Mouse (Mus musculus) spleen, postnatal 10 days (tissue): ENCODE data around the gene Midn.

Experiments
- DNase-seq, 2 experiments: peaks; one replicate each; pipeline ENCODE4 v3.0.0; 2021 to 2022; ENCODE audit warnings: low spot score in 2 of 2

The Midn gene

DNA sequence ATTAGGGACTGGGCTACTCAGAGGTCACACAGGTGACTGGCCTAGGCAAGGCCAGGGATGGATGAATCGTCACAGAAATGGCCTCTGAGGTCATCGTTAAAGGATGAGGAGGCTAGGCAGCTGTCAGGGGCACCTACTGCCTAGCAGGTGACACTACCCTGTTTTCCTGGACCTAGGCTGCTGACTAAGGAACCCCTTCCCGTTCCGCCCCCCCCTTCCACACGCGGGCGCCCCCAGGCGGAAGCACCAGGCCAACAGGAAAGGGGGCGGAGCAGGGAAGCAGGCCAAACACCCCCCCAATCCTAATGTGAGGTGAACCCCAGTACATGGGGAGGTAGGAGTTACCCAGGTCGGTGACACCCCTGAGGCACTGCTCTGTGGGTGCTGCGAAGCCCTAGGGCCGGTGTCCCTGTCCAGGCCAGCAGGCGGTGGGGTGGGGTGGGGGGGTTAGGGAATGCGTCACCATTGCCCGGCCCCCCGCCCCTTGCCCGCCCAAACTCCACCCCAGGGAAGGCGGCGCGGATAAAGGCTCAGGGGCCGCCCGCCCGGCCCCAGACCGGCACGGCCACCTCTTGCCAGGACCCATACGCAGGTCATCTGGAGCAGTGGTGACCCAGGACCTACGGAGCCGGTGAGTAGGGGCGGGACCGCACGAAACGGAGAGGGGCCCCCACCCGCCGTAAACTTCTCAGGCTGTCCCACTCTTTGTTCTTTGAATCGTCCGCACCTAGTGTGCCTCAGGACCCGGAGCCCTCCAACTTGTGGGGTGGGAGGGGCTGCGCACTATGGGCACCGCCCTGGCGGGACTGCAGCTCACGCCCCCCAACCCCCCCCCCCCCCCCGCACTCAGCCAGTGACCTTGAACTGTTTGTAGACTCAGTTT, at the start of gene Midn:
Gene Midn, plus strand, starts transcription at position 554 of the 883 bp plus-strand sequence.
- peak; percentile 71 to 74 for DNase-seq

DNA sequence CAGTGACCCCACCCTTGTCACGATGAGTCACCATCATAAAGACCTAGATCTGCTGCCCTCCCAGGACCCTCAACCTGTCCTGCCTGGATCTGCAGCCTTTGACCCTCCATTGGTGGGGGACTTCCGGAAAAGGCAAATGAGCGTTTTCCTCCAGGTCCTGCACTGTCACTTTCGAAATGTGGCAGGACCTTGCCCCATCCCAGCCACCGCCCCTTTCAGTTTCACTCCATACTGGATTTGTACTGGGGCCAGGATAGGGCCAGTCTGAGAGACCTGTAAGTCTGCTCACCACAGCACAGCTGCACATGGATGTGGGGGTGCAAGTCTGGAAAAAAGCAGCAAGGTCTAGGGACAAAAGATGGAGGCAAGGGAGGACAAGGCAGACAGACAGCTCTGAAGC, 49.4 kb upstream of the Midn start:
- DNase-seq = no peak

DNA sequence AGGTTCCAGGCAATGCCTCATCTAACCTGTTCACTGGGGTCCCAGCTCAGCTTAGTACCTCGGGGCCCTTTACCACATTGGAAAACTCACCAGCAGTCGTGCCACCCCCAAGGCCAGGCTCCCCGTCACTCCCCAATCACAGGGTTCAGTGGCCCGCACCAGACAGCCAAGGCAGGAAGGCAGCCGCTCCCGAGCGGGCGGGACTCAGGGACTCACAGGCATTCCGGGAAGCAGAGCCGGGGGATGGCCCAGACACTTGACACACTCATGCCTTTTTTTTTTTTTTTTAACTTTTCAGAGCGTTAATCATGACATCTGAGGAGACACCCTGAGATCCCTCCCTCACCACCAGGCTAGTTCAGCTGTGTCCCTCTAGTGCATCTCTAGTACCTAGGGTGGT, 47.1 kb upstream of the Midn start:
- no peak for DNase-seq

DNA sequence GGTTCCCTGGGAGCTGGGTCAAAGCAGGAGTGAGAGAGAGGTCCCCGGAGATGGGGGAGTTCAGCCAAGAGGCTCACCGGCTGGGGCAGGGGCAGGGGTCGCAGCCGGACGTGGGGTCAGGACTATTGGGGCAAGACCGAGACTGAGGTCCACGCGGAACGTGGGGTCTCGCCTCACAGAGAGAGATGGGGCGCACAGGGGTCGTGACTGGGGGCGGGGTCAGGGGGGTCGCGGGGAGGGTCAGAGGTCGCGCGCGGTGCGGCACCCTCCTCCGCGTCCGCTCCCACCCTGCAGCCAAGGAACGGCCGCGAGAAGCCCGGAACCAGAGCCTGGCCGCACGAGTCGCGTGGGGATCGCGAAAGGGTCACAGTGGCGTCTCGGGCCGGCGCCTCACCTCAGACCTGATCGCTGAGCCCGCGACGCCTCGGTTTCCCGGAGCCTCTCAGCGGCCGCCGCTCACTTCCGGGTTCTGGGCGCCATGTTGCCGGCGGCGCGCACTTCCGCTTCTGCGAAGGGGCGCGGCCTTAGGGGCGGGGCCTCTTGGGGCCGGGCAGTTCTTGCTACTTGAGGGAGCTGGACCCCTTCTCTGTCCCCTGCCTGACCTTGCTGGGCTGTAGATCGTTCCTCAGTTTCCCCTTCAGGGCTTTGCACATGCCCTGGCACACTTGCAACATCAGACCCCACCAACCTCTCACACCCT, 45.7 kb upstream of the Midn start:
- peak; percentile 89 to 94 for DNase-seq

DNA sequence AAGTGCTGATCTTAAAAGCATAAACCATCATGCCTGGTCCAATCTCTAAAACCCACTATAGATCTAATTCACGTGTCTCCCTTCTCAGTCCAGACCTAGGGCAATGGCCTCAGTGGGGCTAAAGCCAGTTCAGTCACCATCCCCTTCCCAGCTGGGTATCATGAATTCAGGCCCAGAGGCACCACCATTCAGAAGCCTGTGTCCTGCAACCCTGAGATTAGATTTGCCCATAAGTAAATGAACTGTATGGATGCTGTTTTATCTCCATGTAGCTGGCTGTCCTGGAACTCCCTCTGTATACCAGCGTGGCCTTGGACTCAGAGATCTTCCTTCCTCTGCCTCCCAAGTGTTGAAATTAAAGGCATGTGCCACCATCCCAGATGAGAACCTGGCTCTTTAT, 45.0 kb upstream of the Midn start:
- no peak for DNase-seq

DNA sequence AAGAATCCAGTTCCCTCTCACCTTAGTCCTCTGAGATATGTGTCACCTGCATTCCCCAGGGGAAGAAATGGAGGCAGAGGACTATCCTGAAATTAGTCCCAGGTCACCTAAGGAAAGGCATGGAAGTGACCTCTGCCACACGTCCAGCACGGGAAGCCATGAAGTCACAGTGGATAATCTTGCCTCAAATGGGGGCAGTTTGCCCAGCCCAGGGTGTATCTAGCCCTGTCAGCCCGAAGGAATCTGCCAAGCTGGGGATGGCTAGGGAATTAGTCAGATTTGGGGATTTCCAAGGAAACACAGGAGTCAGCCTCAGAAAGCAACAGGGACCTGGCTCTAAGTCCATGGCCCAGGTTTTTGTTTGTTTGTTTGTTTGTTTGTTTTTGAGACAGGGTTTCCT, 43.9 kb upstream of the Midn start:
- no peak for DNase-seq

DNA sequence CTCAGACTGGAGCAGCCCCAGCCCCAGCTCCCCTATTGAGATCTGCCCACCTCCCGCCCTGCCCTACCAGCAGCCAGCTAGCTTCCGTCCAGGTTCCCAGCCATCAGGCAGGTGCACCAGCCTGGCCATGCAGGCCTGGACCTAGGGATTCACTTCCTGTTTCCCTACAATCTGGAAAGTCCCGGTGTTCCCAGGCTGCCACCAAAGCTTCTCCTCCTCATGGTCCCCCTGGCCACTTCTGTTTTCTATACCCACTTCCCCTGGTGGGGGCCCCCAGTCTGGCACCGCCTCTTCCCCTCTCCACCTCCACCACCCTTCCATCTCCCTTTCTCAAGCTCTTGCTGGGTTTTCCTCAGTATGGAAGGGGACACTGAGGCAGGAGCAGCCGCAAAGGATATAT, 42.6 kb upstream of the Midn start, which contains the start of gene Sbno2:
Gene Sbno2, minus strand, starts transcription at position 112 of the 400 bp plus-strand sequence.
- DNase-seq = peak in 1 of 2 experiments; percentile 59

DNA sequence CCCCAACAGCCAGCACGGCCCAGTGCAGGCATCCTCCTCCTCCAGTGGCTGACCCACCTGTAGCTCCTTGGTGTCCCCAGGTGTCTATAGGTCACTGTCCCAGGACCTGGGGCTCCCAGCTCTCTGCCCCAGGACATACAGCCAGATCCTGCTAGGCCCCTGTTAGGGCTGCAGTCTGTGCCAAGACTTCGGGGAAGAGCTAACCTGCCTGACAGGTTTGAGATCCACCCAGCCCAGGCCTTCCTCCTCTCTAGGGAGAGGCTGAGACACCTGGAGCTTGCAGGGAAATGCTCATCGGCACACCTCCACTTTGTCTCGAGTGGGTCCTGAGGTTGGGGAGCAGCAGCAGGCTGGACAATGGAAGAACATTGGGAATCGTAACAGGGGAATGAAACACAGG, 42.1 kb upstream of the Midn start:
- DNase-seq = no peak

DNA sequence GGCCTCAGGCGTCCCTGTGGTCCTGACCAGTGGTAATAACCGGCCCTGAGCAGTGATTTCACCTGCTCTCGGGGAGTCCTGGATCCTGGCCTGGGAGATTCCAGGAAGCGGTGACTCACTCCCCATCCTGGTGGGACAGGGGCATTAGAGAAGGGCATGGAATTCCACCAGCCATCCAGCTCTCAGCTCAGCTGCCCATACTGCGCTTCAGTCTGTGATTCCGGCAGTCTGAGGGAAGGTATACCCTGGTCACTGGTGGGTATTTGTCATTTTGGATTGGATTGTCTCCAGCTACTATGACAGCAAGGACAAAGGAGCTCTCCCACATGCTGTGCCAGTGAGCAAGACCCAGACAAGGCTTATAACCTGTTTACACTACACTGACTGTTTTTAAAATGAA, 40.4 kb upstream of the Midn start:
- no peak for DNase-seq

DNA sequence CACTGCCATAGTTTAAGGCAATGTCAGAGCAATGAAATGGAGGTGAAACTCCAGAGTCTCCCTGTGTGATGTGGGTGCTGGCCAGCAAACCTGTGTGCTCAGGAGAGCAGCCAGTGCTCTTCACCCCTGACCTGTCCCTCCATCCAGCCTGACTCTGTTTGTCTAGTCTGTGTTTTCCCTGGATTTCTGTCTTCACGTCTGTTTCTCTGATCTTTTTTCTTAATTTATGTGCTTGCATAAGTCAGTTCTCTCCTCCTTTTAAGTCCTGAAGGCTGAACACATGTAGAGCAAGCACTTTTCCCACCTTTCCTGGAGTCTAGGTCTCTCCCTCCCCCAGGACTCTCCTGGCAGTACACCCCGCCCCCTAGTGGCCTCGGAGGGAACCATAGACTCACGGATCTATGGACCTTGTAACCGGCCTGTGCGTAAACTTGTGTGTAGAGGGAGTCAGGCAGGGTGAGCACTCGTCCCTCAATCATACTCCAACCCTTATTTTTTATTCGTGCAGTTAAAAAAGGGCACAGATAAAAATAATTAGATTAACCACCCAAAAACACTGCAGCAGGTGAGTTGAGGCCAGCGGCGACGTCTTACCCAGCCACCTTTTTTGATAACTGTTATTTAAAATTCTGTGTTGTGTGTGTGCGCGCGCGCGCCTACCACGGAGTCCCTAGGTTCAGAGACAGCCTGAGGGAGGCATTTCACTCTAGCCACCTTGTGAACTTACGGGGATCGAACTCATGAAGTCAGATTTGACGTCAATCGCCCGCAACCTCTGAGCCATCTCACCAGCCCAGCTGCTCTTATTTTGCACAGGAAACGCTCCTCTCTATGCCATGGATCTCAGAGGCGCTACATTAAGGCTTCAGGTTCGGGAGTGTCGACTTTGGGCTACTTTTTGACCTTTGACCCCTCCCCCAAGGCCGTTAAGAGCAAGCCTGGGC, 33.5 kb upstream of the Midn start:
- peak; percentile 93 to 96 for DNase-seq

DNA sequence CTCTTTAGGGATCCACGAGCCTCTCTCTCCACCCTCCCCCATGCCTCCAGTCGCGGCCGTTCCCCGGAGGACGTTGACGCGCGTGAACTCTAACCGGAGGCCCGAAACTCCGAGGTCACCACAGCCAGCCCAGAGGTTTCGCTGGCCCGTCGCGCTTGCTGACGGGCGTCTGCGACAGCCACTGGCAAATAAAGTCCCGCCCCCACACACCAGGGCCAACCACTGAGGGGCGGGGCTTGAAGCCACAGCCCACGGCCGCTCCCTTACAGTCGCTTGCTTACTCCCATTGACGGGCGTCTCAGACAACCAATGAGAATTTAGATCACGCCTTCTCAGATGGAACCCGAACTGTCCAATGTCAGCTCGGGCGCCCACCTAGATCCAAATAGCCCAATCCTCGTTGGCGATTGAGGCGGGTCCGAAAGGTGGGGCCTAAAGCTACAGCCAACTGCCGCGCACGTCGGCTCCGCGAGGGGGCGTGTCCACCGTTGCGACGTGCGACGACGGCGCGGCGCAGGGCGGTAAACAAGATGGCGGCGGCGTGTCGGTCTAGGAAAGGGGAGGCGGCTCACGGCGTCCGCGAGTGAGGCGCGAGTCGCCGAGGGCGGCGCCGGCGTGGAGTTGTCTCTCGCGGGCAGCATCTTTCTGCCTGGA, 32.7 kb upstream of the Midn start, which contains the start of gene Stk11:
Gene Stk11, plus strand, starts transcription at position 514 of the 654 bp plus-strand sequence.
- DNase-seq = peak; percentile 98 to 100

DNA sequence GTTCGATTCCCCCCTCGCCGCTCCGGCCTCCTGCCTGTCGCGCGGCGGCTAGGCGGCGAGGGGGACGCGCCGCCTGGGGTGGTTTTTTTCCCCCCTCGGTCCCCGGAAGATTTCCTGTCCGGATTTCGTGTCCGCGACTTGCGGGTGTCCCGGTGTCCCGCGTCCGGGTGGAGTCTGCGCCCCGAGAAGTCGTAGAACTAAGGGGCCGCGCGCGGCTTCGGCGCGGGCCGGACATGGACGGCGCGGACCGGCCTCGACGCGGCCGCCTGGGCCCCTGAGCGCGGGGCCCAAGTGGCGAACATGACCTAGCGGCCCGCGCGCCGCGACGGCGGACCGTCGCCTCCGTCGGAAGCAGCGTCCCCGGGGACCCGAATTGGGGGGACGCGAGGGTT, 32.1 kb upstream of the Midn start:
- DNase-seq = no peak

DNA sequence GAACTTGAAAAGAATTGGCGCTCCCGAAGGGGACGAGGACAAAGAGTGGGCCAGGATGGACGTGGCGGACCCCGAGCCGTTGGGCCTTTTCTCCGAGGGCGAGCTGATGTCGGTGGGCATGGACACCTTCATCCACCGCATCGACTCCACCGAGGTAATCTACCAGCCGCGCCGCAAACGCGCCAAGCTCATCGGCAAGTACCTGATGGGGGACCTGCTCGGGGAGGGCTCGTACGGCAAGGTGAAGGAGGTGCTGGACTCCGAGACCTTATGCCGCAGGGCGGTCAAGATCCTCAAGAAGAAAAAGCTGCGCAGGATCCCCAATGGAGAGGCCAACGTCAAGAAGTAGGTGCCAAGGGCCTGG, 31.5 kb upstream of the Midn start:
- peak; percentile 63 to 74 for DNase-seq

DNA sequence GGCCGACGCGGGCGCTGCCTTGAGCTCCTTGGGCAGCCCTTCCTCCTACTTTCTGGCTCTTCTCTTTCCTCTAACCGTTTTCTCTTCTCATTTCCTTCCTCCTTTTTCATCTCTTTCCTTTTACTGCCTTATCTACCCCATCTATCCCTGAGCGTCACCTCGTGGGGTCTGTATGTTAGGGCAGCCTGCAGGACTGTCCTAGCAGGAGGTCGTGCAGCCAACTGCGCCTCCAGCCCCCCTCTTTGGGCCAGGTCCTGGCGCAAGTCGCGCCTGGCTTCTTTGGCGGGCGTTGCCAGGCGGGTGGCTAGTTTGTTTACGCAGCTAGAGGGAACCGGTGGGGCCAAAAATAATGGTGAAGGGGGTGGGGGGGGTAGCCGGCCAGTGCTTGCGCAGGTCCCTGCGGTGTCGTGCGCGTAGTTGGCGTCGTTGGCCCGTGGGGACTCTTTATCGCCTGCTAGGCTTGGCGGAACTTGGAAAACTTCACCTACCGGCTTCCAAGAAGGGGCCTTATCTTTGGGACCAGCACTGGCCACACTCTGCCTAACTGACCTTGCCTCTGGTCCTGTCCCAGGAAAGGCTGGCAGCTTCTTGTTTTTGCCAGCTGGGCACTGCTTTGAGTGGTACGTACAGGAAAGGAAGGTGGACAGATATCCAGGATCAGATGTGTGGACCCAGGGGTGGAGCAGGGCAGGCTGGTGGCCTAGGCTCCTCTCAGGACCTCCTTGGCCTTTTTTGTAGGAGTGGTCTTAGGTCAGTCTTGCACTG, 31.0 kb upstream of the Midn start:
- peak; percentile 65 to 67 for DNase-seq

DNA sequence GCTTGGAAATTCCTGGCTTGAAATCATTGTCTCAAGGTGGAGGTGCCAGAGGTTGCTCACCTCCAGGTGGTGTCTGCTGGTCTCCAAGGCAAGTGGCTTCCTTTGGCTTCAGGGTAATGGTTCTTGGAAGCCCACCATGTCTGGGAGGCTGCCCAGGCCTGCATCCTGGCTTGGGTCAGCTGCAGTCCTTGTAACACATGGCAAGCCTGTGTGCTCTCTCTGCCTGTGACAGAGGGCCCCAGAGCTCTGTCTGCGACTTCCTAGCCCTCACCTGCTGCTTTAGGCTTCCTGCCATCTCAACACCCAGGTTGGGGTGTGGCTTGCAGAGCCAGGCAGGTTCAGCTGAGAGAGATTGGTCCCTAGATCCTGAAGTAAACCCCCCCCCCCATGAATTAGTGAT, 30.3 kb upstream of the Midn start:
- DNase-seq = no peak

DNA sequence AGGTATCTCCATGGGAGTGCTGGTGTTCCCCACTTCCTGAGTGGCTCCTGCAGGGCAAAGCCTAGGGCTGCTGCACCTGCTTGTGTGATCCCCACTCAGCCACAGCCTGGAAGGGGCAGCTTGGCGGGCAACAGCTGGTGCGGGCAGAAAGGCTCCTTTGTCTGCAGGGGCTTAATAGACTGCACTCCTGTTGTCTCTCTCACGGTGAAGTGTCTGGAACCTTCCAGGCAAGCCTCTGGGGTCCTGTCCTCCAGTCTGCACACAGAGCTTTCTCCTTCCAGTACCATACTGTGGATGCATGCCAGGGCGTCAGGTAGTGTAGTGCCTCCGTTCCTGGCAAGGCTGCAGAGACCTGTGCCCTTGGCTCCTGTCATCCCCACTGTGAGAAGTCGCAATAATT, 29.5 kb upstream of the Midn start:
- DNase-seq = no peak

DNA sequence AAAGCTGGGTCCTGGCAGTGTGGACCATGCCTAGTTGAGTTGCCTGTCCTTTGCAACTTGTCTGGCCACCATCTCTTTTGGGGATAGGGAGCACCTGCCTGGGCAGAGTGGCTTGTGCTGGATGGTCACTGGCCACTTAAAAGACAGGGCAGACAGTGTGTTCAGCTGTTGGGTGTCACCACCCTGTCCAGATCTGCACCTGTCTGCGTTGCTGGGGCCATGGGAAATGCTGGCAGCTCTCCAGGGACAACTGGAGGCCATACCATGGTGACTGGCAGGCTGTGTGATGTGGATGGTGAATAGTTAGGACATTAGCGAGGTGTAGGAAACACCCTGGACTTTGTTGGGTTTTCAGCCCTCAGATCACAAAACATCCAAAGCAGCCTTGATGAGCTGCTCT, 27.9 kb upstream of the Midn start:
- no peak for DNase-seq

DNA sequence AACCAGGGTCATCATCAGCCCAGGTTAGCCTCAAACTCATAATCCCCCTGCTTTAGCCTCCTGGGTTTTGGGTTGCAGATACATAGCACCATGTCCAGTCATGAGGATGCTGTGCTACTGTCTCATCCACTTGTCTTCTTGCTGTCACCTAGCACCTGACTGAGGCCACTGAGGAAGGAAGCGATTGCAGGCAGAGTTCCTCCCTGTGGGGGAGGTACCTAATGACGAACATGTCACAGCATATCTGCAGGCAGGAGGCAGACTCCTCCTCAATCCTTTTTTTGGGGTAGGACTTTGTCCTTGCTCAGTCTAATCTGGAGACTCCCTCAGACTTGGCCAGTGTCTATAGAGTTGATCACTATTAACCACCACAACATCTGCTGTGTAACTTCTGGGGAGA, 26.4 kb upstream of the Midn start:
- no peak for DNase-seq

DNA sequence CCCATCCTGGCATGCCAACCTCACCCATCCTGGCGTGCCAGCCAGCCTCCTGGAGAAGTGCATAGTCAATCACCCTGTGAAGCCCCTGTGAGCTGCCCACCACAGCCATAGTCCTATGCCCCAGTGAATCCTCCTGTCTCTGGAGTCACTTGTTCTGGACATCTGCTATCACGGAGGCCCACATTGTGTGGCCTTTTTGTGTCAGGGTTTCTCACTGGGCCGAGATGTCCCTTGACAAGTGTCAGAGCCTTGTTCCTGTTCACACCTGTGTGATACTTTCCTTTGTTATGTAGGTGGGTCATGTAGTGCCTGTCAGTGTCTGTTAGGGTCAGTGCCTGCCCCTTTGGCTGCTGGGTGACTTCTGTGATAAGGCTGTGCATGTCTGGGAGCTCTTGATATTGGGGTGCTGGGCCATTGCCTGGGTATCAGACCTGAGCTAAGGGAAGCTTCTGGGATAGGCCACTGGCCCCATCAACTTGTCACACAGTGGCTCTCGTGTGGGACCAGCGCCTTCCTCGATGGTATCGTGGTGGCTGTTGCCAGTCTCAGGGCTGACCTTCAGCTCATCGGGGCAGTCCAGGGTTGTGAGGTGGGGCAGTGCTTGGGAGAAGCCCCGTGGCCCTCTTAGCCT, 24.0 kb upstream of the Midn start:
- DNase-seq = peak; percentile 54 to 59

DNA sequence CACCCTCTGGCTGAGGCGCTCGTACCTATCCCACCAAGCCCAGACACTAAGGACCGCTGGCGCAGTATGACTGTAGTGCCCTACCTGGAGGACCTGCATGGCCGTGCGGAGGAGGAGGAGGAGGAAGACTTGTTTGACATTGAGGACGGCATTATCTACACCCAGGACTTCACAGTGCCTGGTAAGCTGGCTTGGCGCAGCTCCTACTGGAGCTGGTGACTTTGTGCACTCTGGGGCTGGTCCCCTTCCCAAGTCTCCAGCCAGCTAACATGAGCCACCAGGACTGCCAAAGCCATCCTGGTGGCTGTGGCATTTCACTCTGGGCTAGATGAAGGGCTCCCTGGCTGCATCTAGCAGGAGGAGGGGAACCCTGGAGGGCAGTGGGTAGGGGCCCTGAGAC, 20.2 kb upstream of the Midn start:
- no peak for DNase-seq
